Mouse (Mus musculus) left cerebral cortex, postnatal 4 days (tissue): ENCODE results near the gene Pdlim1. TPM values are rescaled to one million over a fixed set of nuclear protein-coding genes. Genes with fewer than 3 reads are reported as not detected.
A peak's percentile ranks its signal among the peaks of the same experiment; 100 is the strongest.

Experiments
- DNase-seq: peaks from one replicate; pipeline ENCODE4 v3.0.0-alpha.2; 2022
- intact Hi-C: fragments of 180-260 bp; cut with DNase I; formaldehyde crosslinking; loops from one replicate; pipeline ENCODE4 v1.15.1; 2025
- total RNA-seq, 2 experiments: library from RNA; stranded (reverse); gene quantifications; 2 replicates each; pipeline ENCODE4 v1.2.3; 2021

Gene Pdlim1
- total RNA-seq, 2 experiments from 2014 or later, result 1.6 to 3.4 TPM

- no peak for DNase-seq
- intact Hi-C loops, result no loop called here
Measured at GRCm38 (mm10) chr19:40288415-40288814, 16.8 kb upstream of the Pdlim1 start.

GRCm38 (mm10) chr19:40284704-40285103 lies 13.1 kb upstream of the Pdlim1 start:
- intact Hi-C loops, result no loop called here
- no peak for DNase-seq

GRCm38 (mm10) chr19:40283415-40283814 lies 11.8 kb upstream of the Pdlim1 start:
- intact Hi-C loops, result no loop called here
- no peak for DNase-seq

- intact Hi-C loops, result no loop called here
- DNase-seq, result no peak
Measured at GRCm38 (mm10) chr19:40278372-40279023, 6.9 kb upstream of the Pdlim1 start.

GRCm38 (mm10) chr19:40277494-40277893 lies 5.9 kb upstream of the Pdlim1 start:
- DNase-seq, result no peak
- intact Hi-C loops, result no loop called here

GRCm38 (mm10) chr19:40275401-40276188 lies 4.0 kb upstream of the Pdlim1 start:
- intact Hi-C loops, result no loop called here
- no peak for DNase-seq

GRCm38 (mm10) chr19:40272674-40273073 lies 1.0 kb upstream of the Pdlim1 start:
- intact Hi-C loops, result no loop called here
- DNase-seq, result no peak

- intact Hi-C loops, result no loop called here
- peak; percentile 20 for DNase-seq
Measured at GRCm38 (mm10) chr19:40270351-40271307, 1.0 kb downstream of the Pdlim1 start.

GRCm38 (mm10) chr19:40269526-40269925 lies 2.1 kb downstream of the Pdlim1 start:
- DNase-seq, result no peak
- intact Hi-C loops, result no loop called here

GRCm38 (mm10) chr19:40268493-40268892 lies 3.1 kb downstream of the Pdlim1 start:
- DNase-seq, result no peak
- intact Hi-C loops, result no loop called here

GRCm38 (mm10) chr19:40267380-40267779 lies 4.3 kb downstream of the Pdlim1 start:
- DNase-seq, result no peak
- intact Hi-C loops, result no loop called here

GRCm38 (mm10) chr19:40259485-40259884 lies 12.2 kb downstream of the Pdlim1 start:
- intact Hi-C loops, result no loop called here
- no peak for DNase-seq

- intact Hi-C loops, result no loop called here
- DNase-seq, result no peak
Measured at GRCm38 (mm10) chr19:40257396-40257795, 14.2 kb downstream of the Pdlim1 start.

GRCm38 (mm10) chr19:40256376-40257050 lies 15.1 kb downstream of the Pdlim1 start:
- intact Hi-C loops, result no loop called here
- no peak for DNase-seq

GRCm38 (mm10) chr19:40255561-40255960 lies 16.1 kb downstream of the Pdlim1 start:
- intact Hi-C loops, result no loop called here
- DNase-seq, result no peak

- DNase-seq, result no peak
- intact Hi-C loops, result no loop called here
Measured at GRCm38 (mm10) chr19:40254741-40255140, 16.9 kb downstream of the Pdlim1 start.

GRCm38 (mm10) chr19:40253768-40254167 lies 17.9 kb downstream of the Pdlim1 start:
- intact Hi-C loops, result no loop called here
- no peak for DNase-seq

- intact Hi-C loops, result no loop called here
- DNase-seq, result no peak
Measured at GRCm38 (mm10) chr19:40251115-40251514, 20.5 kb downstream of the Pdlim1 start.

- intact Hi-C loops, result no loop called here
- DNase-seq, result no peak
Measured at GRCm38 (mm10) chr19:40249352-40249751, 22.3 kb downstream of the Pdlim1 start.

- intact Hi-C loops, result no loop called here
- no peak for DNase-seq
Measured at GRCm38 (mm10) chr19:40248476-40248875, 23.2 kb downstream of the Pdlim1 start.

- no peak for DNase-seq
- intact Hi-C loops, result no loop called here
Measured at GRCm38 (mm10) chr19:40247268-40247666, 24.4 kb downstream of the Pdlim1 start.
